Mouse (Mus musculus): ENCODE measurements around the gene Hand2.

Gene Hand2

GRCm38 (mm10) chr8:57324671-57325070 is 3.9 kb downstream of the Hand2 start:
- DNase-seq (ENCODE audit: low spot score) = no peak

- no peak for DNase-seq (ENCODE audit: low spot score)
Measured at GRCm38 (mm10) chr8:57325111-57325891, 4.5 kb downstream of the Hand2 start.

GRCm38 (mm10) chr8:57326091-57327065 is 5.6 kb downstream of the Hand2 start:
- DNase-seq (ENCODE audit: low spot score) = no peak

- peak; percentile 14 for DNase-seq (ENCODE audit: low spot score)
Measured at GRCm38 (mm10) chr8:57327281-57328160, 6.7 kb downstream of the Hand2 start.

GRCm38 (mm10) chr8:57328161-57328920 is 7.6 kb downstream of the Hand2 start:
- DNase-seq (ENCODE audit: low spot score) = no peak

- no peak for DNase-seq (ENCODE audit: low spot score)
Measured at GRCm38 (mm10) chr8:57328931-57329341, 8.2 kb downstream of the Hand2 start.

- DNase-seq (ENCODE audit: low spot score) = no peak
Measured at GRCm38 (mm10) chr8:57330106-57330505, 9.3 kb downstream of the Hand2 start.

- no peak for DNase-seq (ENCODE audit: low spot score)
Measured at GRCm38 (mm10) chr8:57331727-57332630, 11.2 kb downstream of the Hand2 start.

- DNase-seq (ENCODE audit: low spot score) = no peak
Measured at GRCm38 (mm10) chr8:57332676-57333482, 12.1 kb downstream of the Hand2 start.

- no peak for DNase-seq (ENCODE audit: low spot score)
Measured at GRCm38 (mm10) chr8:57333483-57333770, 12.6 kb downstream of the Hand2 start.

- DNase-seq (ENCODE audit: low spot score) = no peak
Measured at GRCm38 (mm10) chr8:57333795-57334551, 13.2 kb downstream of the Hand2 start.

GRCm38 (mm10) chr8:57334714-57335113 is 13.9 kb downstream of the Hand2 start:
- DNase-seq (ENCODE audit: low spot score) = no peak

GRCm38 (mm10) chr8:57337271-57338030 is 16.7 kb downstream of the Hand2 start:
- no peak for DNase-seq (ENCODE audit: low spot score)

- DNase-seq (ENCODE audit: low spot score) = no peak
Measured at GRCm38 (mm10) chr8:57339711-57340650, 19.2 kb downstream of the Hand2 start.

GRCm38 (mm10) chr8:57340840-57341540 is 20.2 kb downstream of the Hand2 start:
- DNase-seq (ENCODE audit: low spot score) = no peak

GRCm38 (mm10) chr8:57341541-57341840 is 20.7 kb downstream of the Hand2 start:
- DNase-seq (ENCODE audit: low spot score) = no peak

Measured in yolk sac, embryonic 10.5 days (tissue).